Mouse (Mus musculus): ENCODE measurements around the gene Fto.

GRCm38 (mm10) chr8:91561241-91561640 lies 247.9 kb downstream of the Fto start:
- no peak for TF ChIP-seq POLR2A (IDR thresholded peaks at IDR 0.05; ENCODE audit: borderline replicate concordance, insufficient read depth, low read length)
- TF ChIP-seq CTCF (IDR thresholded peaks at IDR 0.05; ENCODE audit: borderline replicate concordance, insufficient read depth, low read depth, low read length), result no peak
